Mouse (Mus musculus): ENCODE measurements around the gene Slc35c1. TPM values are rescaled to one million over a fixed set of nuclear protein-coding genes. Genes with fewer than 3 reads are reported as not detected.

Slc35c1 gene
- total and polyA plus RNA-seq, 3 experiments: 5.6 to 12.9 (median 6.2) TPM

DNA sequence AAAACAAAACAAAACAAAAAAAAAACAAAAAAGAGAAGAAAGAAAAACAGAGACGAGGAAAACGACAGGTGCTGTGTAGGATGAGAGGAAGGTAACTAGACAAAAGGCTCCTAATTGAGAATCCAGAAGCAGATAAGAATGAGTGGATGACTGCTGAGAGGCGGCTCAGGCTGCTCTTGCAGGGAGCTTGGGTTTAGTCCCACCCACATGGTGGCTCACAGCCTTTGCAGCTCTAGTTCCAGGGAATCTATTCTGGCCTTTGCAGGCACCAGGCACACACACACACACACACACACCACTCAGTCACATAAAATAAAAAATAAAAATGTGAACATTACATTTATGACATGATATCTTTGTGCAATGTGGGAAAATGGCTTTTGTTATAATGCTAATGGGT is 21.8 kb downstream of the Slc35c1 start:
- Histone ChIP-seq H3K36me3 (ENCODE audit: control insufficient read depth, insufficient read depth, low read length) (peaks cover 4% of the 10 kb centered on the region; the same call in 1 of the 2 replicates), H3K27me3 (ENCODE audit: control insufficient read depth, insufficient read depth, low read length) (no peaks in the 10 kb centered on the region), H3K4me3 (no peak overlapping the region), H3K4me1 (ENCODE audit: control insufficient read depth, insufficient read depth, low read length) (peaks cover 9% of the 10 kb centered on the region), H3K9ac (ENCODE audit: low read depth, low read length) (no peak overlapping the region), H3K27ac (no peak overlapping the region), H3K79me2 (replicated peaks; ENCODE audit: control insufficient read depth, insufficient read depth, low read length) (peaks cover 2% of the 10 kb centered on the region; the same call in 1 of the 2 replicates)
- no peak for TF ChIP-seq EP300 (IDR thresholded peaks at IDR 0.05; ENCODE audit: insufficient read depth, low read depth, low read length)
- TF ChIP-seq CTCF (IDR thresholded peaks at IDR 0.05): no peak
- TF ChIP-seq POLR2A (IDR thresholded peaks at IDR 0.05; ENCODE audit: insufficient read depth, low read depth, low read length): no peak
- WGBS: 38% methylated on average over 3 of the region's 3 CpGs
- no peak for DNase-seq
- intact Hi-C loops (cut with DNase I): loop anchor here (1.0 to 5.0 kb wide), 3 partner anchors 142 to 451 kb away; no protein-coding TSS in a partner anchor

- H3K79me2 ChIP-seq (replicated peaks; ENCODE audit: control insufficient read depth, insufficient read depth, low read length): peaks cover 3% of the 10 kb centered on the region; the same call in 1 of the 2 replicates
- peaks cover 4% of the 10 kb centered on the region; the same call in 1 of the 2 replicates for H3K36me3 ChIP-seq (ENCODE audit: control insufficient read depth, insufficient read depth, low read length)
- peak overlapping the region; percentile 61 for H3K27ac ChIP-seq
- peaks cover 9% of the 10 kb centered on the region for H3K4me1 ChIP-seq (ENCODE audit: control insufficient read depth, insufficient read depth, low read length)
- WGBS: under 1% methylated on average over 5 of the region's 5 CpGs
- H3K4me3 ChIP-seq: no peak overlapping the region
- peak overlapping the region; percentile 31; the same call in 1 of the 2 replicates for H3K9ac ChIP-seq (ENCODE audit: low read depth, low read length)
- intact Hi-C loops (cut with DNase I): loop anchor here (1.0 to 5.0 kb wide), 3 partner anchors 142 to 451 kb away; no protein-coding TSS in a partner anchor
- no peaks in the 10 kb centered on the region for H3K27me3 ChIP-seq (ENCODE audit: control insufficient read depth, insufficient read depth, low read length)
- TF ChIP-seq POLR2A (IDR thresholded peaks at IDR 0.05; ENCODE audit: insufficient read depth, low read depth, low read length) (no peak), CTCF (IDR thresholded peaks at IDR 0.05) (peak; percentile 97), EP300 (IDR thresholded peaks at IDR 0.05; ENCODE audit: insufficient read depth, low read depth, low read length) (peak; percentile 88; the same call in 1 of the 2 replicates)
- peak; percentile 79 to 83 for DNase-seq
These were observed 22.5 kb downstream of the Slc35c1 start for GRCm38 (mm10) chr2:92437875-92438274.

- TF ChIP-seq POLR2A (IDR thresholded peaks at IDR 0.05; ENCODE audit: insufficient read depth, low read depth, low read length) (no peak), CTCF (IDR thresholded peaks at IDR 0.05) (no peak), EP300 (IDR thresholded peaks at IDR 0.05; ENCODE audit: insufficient read depth, low read depth, low read length) (no peak)
- Histone ChIP-seq H3K4me3 (no peak overlapping the region), H3K36me3 (ENCODE audit: control insufficient read depth, insufficient read depth, low read length) (peaks cover 4% of the 10 kb centered on the region; the same call in 1 of the 2 replicates), H3K27ac (peak overlapping the region; percentile 61), H3K79me2 (replicated peaks; ENCODE audit: control insufficient read depth, insufficient read depth, low read length) (peaks cover 3% of the 10 kb centered on the region; the same call in 1 of the 2 replicates), H3K4me1 (ENCODE audit: control insufficient read depth, insufficient read depth, low read length) (peaks cover 11% of the 10 kb centered on the region), H3K27me3 (ENCODE audit: control insufficient read depth, insufficient read depth, low read length) (no peaks in the 10 kb centered on the region), H3K9ac (ENCODE audit: low read depth, low read length) (no peak overlapping the region)
- intact Hi-C loops (cut with DNase I): loop anchor here (5.0 kb wide), 1 partner anchor 380 kb away; no protein-coding TSS in a partner anchor
- 64% methylated on average over 4 of the region's 4 CpGs for whole genome bisulfite sequencing
- DNase-seq: no peak
These were observed 23.0 kb downstream of the Slc35c1 start for GRCm38 (mm10) chr2:92437366-92437765.

- H3K27ac ChIP-seq: peak overlapping the region; percentile 78; the same call in 1 of the 2 replicates
- peaks cover 19% of the 10 kb centered on the region for H3K4me1 ChIP-seq (ENCODE audit: control insufficient read depth, insufficient read depth, low read length)
- no peaks in the 10 kb centered on the region for H3K27me3 ChIP-seq (ENCODE audit: control insufficient read depth, insufficient read depth, low read length)
- intact Hi-C loops (cut with DNase I): loop anchor here (2.0 to 5.0 kb wide), 2 partner anchors 60 to 378 kb away; partner anchors contain the start of genes Large2 and Pex16
- DNase-seq: no peak
- peak overlapping the region; percentile 40; the same call in 1 of the 2 replicates for H3K9ac ChIP-seq (ENCODE audit: low read depth, low read length)
- H3K4me3 ChIP-seq: no peak overlapping the region
- H3K36me3 ChIP-seq (ENCODE audit: control insufficient read depth, insufficient read depth, low read length): peaks cover 6% of the 10 kb centered on the region
- 42% methylated on average over 6 of the region's 6 CpGs for WGBS
- H3K79me2 ChIP-seq (replicated peaks; ENCODE audit: control insufficient read depth, insufficient read depth, low read length): peaks cover 3% of the 10 kb centered on the region; the same call in 1 of the 2 replicates
- TF ChIP-seq EP300 (IDR thresholded peaks at IDR 0.05; ENCODE audit: insufficient read depth, low read depth, low read length) (no peak), CTCF (IDR thresholded peaks at IDR 0.05) (no peak), POLR2A (IDR thresholded peaks at IDR 0.05; ENCODE audit: insufficient read depth, low read depth, low read length) (no peak)
These were observed 25.3 kb downstream of the Slc35c1 start for GRCm38 (mm10) chr2:92435023-92435422.

DNA sequence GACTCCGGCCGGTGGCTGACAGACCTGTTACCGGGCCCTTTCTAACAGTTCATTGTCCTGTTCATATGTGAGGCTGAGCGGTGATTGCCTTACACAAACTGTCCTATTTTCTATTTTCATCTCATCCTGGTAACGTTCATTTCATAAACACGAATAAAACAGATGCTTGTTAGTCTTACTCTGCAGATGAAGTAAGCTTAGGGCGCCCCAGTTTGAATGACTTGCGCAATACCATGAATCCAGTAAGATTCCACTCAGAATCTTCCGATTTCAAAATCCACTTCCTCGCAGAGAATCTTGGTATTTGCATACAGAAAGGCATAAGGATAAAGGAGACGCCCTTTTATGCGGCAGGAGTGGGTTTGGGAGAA is 26.0 kb downstream of the Slc35c1 start:
- H3K27ac ChIP-seq: peak overlapping the region; percentile 78
- 1% methylated on average over 12 of the region's 12 CpGs for WGBS
- peak overlapping the region; percentile 59 for H3K4me3 ChIP-seq
- intact Hi-C loops (cut with DNase I): loop anchor here (1.0 to 5.0 kb wide), 3 partner anchors 25 to 252 kb away; partner anchors contain the start of genes Large2 and Pex16
- H3K79me2 ChIP-seq (replicated peaks; ENCODE audit: control insufficient read depth, insufficient read depth, low read length): peaks cover 3% of the 10 kb centered on the region; the same call in 1 of the 2 replicates
- peak overlapping the region; percentile 40 for H3K9ac ChIP-seq (ENCODE audit: low read depth, low read length)
- no peak for TF ChIP-seq CTCF (IDR thresholded peaks at IDR 0.05)
- no peak for TF ChIP-seq POLR2A (IDR thresholded peaks at IDR 0.05; ENCODE audit: insufficient read depth, low read depth, low read length)
- TF ChIP-seq EP300 (IDR thresholded peaks at IDR 0.05; ENCODE audit: insufficient read depth, low read depth, low read length): no peak
- peaks cover 23% of the 10 kb centered on the region for H3K4me1 ChIP-seq (ENCODE audit: control insufficient read depth, insufficient read depth, low read length)
- peaks cover 7% of the 10 kb centered on the region for H3K36me3 ChIP-seq (ENCODE audit: control insufficient read depth, insufficient read depth, low read length)
- DNase-seq: no peak
- no peaks in the 10 kb centered on the region for H3K27me3 ChIP-seq (ENCODE audit: control insufficient read depth, insufficient read depth, low read length)
